Mouse (Mus musculus) layer of hippocampus, adult 2 months (tissue): ENCODE data around the gene Rgs12. TPM values are rescaled to one million over a fixed set of nuclear protein-coding genes. Genes with fewer than 3 reads are reported as not detected.

Experiments
- DNase-seq, 2 experiments: peaks; one replicate each; pipeline ENCODE4 v3.0.0; 2022; ENCODE audit warnings: low spot score in 2 of 2
- H3K27ac ChIP-seq: fragments of 200-600 bp; 2 replicates; pipeline ENCODE4 v1.8.1; 2022
- H3K4me3 ChIP-seq: fragments of 200-600 bp; 2 replicates; pipeline ENCODE4 v1.8.1; 2022; ENCODE audit warnings: mild to moderate bottlenecking
- CTCF ChIP-seq: fragments of 200-600 bp; conservative IDR thresholded peaks from 2 replicates; pipeline ENCODE4 v1.8.1; 2022; ENCODE audit warnings: antibody characterized with exemption, mild to moderate bottlenecking, moderate library complexity
- total RNA-seq, 2 experiments: library from RNA; stranded (reverse); gene quantifications; 2 replicates each; pipeline ENCODE4 v1.2.3; 2021

Gene Rgs12
- total RNA-seq, 2 experiments from 2014 or later, result 43.2 to 52.5 TPM

DNA sequence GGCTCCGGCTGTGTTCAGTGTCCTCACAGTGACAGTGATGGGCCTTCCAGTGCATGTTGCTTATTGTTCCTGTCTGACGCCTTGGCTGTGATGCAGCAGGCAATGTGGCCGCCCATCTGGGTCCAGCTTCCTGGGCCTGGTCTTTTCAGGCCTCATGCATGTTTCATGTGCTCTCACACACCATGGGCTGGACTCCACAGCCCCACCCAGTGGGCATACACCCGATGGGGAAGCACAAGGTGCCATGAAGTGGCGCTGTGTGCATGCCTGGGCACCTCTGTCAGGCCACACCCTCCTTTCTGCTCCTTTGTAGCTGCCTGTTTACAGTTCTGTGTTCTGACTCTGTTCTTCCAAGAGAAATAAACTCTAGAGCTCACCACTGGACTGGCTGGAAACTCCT lies 83.8 kb downstream of the Rgs12 start:
- DNase-seq, result no peak
- no peak overlapping the region for H3K27ac ChIP-seq
- TF ChIP-seq CTCF, result peak; percentile 59
- no peak overlapping the region for H3K4me3 ChIP-seq

DNA sequence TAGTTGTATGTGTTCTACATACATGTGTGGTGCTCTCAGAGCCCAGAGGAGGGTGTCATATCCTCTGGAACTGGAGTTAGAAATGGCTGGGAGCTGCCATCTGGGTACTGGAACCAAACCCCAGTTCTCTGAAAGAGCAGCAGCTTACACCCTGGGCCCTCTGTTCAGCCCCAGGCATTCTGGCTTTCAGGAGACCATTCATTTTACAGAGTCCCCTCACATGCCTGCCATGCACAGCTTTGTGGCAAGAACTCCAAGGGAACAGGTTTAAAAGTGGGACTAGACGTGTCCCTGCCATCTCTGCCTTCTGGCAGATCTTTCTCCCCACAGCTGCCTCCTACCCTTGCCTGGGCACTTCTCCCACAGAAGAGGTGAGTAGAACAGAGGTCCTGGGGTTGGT lies 84.4 kb downstream of the Rgs12 start:
- Histone ChIP-seq H3K4me3 (no peak overlapping the region), H3K27ac (no peak overlapping the region)
- no peak for DNase-seq
- TF ChIP-seq CTCF, result no peak

DNA sequence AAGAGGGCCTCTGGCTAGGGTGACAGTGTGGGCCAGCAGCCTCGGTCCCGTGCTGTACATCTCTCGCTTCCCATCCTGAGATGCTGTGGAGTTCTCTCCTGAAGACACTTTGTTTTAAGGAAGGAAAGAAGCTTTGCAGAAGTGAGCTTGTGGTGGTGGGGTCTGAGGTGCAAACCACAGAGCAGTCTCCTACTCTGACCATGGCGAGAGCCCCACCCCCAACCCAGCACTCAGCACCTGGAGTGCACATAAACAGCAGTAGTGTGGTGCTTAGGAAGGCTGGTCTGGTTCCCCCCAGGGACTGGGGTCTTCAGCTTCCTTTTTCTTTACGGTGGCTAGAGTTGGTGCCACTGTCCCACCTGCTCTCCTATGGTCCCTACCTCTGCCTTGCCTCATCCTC lies 85.9 kb downstream of the Rgs12 start:
- Histone ChIP-seq H3K4me3 (no peak overlapping the region), H3K27ac (no peak overlapping the region)
- DNase-seq, result no peak
- no peak for TF ChIP-seq CTCF

DNA sequence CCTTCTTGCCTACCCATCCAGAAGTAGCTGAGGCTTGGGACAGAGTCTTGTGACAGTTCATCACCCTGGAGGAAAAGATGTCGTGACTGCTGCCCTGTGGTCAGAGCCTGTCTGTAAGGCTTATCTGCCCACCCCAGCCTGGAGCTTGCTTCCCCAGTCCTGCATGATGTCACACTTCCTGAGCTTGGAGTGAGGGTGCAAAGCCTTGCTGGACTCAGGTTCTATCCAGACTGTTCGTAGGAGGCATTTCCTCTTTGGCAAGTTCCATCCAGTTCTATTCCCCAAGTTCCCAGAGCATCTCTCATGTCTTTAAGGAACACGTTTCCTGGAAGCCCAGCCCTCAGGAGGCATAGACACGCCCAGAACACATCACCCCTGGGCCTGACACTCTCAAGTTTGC lies 86.5 kb downstream of the Rgs12 start:
- DNase-seq, result no peak
- no peak overlapping the region; the same call in 1 of the 2 replicates for H3K27ac ChIP-seq
- H3K4me3 ChIP-seq, result no peak overlapping the region
- no peak for TF ChIP-seq CTCF

DNA sequence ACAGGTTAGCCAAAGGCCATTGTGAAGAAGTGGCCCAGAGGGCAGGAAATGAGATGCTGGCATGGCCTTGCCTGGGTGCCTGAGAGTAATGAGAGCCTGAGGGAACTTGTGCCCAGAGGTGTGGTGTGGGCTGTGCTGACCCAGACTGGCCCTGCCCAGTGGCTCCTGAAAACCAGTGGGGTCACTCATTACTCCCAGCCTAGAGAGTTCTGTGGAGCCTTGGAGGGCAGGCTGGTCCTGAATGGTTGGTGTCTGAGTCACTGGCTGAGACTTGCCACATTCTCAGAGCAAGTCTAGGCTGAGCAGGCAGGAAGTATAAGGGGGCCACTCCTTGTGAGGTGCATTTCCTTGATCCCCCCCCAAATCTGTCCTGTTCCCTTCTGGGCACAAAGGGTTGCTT lies 88.2 kb downstream of the Rgs12 start:
- Histone ChIP-seq H3K27ac (no peak overlapping the region), H3K4me3 (no peak overlapping the region)
- no peak for TF ChIP-seq CTCF
- DNase-seq, result no peak

DNA sequence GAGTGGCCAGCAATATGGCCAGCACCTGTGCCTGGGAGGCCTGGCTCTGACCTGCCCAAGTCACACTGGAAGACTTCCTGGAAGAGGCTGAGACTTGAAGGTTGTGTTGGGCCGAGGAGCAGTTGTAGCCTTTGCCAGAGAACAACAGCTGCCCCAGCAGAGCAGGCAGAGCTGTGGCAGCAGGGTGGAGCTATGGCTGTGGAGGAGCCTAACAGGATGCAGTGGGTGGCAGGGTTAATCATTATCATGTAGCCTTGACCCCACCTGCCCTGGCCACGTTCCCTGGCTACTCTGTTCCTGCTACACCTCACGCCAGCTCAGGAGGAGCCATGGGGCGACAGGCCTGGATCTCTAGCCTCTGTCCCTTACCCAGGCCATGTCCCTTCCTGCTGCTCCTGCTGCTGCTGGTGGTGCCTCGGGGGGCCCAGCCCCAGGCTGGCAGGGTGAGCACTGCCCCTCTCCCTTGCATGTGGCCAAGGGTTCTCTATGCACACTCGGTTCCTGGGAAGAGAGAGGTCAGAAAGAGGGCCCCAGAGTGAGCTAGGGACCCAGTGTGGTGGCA lies 92.1 kb downstream of the Rgs12 start, which contains the start of gene Hgfac:
Gene Hgfac (plus strand): TSS at position 242 of the 562 bp plus-strand sequence.
- no peak within 1 kb of the TSS for H3K27ac ChIP-seq
- no peak for DNase-seq
- TF ChIP-seq CTCF, result no peak
- H3K4me3 ChIP-seq, result no peak within 1 kb of the TSS

DNA sequence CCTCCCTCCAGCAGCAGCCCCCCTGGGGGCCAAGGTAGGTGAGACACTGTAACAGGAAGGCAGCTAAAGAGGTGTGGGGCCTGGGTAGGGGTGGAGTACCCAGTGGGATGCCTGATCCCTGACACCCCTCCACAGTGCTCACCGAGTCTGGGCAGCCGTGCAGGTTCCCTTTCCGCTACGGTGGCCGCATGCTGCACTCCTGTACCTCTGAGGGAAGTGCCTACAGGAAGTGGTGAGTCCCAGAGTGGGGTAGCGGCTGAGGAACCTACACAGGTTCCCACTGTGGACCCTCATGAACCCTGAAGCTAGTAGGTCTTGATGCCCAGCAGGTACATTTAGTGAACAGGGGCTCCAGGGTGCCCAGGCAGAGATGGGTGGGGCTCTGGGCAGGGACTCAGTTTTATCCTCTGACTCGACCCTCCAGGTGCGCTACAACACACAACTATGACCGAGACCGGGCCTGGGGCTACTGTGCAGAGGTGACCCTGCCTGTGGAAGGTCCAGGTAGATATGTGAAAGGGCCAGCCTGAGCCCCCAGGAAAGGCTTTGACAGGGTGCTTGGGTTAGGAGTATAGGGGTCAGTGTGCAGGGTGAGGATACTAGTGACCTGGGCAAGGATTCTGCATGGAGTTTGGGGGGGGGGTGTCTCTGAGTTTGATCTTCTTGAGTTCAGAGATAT lies 93.3 kb downstream of the Rgs12 start:
- no peak for DNase-seq
- no peak overlapping the region for H3K27ac ChIP-seq
- H3K4me3 ChIP-seq, result no peak overlapping the region
- TF ChIP-seq CTCF, result no peak

DNA sequence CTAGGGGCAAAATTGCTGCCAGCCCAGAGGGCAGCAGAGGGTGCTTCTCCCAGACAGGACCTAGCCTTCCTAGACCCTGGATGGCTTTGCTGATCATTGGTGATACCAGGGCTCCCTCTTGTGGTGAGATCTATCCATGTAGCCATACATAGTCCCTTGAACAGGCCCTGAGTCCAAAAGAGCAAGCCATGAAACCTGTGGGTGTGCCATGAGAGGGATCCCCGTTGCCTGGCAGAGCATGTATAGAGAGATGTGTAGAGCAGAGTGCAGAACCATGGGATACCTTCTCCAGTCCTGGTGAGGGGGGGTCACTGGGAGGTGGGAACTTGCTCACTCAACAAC lies 93.8 kb downstream of the Rgs12 start:
- Histone ChIP-seq H3K27ac (no peak overlapping the region), H3K4me3 (no peak overlapping the region)
- TF ChIP-seq CTCF, result peak; percentile 91
- peak; percentile 79 to 87 for DNase-seq

DNA sequence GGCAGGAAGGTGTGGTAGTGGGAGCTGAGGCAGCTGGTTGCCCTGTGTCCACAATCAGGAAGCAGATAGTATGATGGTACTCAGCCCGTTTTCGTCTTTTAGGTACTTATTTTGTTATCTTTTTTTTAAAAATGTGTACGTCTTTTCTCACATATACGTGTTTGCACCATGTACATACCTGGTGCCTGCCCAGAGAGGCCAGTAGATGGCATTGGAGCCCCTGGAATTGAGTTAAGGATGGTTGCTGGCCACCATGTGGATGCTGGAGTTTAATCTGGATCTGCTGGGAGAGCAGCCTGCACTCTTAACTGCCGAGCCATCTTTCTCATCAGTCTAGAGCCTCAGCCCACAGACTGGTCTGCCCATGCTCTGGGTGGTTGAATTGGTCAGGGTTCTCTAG lies 101.3 kb downstream of the Rgs12 start:
- DNase-seq, result no peak
- no peak overlapping the region for H3K27ac ChIP-seq
- peak; percentile 64 for TF ChIP-seq CTCF

DNA sequence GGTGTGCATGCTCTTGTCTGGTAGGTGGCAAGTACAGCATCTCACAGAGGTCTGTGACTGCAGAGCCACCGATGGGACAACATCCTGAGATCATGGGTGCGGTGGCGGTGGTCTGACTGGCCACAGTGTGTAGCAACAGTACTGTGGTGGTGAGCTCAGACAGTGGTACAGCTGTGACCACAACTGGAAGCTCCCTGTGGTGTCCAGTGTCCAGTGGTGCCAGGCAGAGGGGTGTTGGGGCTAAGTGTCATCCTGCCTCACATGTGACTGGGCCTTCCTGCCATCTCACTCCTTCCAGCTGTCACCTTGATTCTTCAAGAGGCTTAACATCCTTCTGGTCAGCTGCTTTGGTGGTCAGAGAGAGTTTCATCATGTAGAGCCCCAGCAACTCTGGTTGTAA lies 105.4 kb downstream of the Rgs12 start:
- TF ChIP-seq CTCF, result no peak
- no peak overlapping the region for H3K4me3 ChIP-seq

More for the DNA sequence above, 101.3 kb downstream of the Rgs12 start:
- no peak overlapping the region for H3K4me3 ChIP-seq

DNA sequence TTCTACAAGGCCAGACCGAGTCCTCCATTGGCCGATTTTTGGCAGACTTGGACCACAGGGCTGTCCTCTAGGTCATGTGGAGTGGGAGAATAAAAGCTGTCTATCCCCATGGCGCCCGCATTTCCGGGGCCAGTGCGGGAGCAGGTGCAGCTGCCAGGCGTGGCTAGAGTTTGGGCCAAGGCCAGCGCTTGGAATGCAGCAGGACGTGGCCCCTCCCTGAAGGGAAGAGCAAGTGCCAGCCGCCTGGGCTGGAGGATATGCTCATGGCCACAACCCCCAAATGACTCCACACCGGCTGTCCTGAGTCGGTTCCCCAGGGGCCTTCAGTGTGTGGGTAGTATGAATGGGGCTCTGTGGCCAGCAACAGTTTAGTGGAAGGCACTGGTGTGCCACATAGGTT lies 105.8 kb downstream of the Rgs12 start:
- Histone ChIP-seq H3K27ac (no peak overlapping the region), H3K4me3 (no peak overlapping the region)
- no peak for TF ChIP-seq CTCF
- DNase-seq, result no peak

More for the DNA sequence above, 105.4 kb downstream of the Rgs12 start:
- no peak overlapping the region for H3K27ac ChIP-seq
- no peak for DNase-seq

DNA sequence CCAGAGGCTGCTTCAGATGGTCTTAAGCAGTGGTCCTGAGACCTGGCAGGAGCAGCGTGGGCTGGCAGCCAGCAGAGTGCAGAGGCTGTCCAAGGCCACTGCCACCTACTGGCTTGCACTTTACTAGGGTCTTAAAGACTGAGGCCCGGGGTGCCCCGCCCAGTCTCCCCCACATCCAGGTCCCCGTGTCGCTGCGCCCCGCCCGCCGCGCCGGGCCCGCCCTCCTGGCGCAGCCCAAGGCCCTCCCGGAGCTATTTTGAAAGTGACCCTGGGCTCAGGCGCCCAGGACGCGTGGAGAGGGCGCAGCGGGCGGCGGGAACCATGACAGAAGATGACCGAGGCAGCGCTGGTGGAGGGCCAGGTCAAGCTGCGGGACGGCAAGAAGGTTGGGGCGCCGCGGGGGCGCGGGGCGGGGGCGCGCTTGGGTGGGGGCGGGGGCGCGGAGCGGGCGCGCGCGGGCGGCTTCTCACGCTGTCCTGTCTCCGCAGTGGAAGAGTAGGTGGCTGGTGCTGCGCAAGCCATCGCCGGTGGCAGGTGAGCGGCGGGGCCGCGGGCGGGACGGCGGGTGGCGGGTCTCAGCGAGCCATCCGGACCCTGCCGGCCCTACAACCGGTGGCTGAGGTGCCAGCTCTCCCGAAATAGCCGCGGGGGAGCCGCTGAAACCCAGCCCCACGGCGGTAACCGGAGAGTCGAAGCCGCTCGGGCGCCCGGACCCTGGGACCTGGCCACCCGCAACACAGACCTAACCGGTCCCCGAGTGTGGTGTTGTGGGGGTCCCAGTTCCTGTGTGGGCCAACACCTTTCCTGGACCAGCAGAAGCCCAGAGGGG lies 107.6 kb downstream of the Rgs12 start, which contains the start of gene Dok7:
Gene Dok7 (plus strand): TSS at position 163 of the 829 bp plus-strand sequence.
- DNase-seq, result peak; percentile 40 to 43
- Histone ChIP-seq H3K4me3 (peak within 1 kb of the TSS; percentile 63), H3K27ac (peak within 1 kb of the TSS; percentile 91)
- TF ChIP-seq CTCF, result peak; percentile 65

DNA sequence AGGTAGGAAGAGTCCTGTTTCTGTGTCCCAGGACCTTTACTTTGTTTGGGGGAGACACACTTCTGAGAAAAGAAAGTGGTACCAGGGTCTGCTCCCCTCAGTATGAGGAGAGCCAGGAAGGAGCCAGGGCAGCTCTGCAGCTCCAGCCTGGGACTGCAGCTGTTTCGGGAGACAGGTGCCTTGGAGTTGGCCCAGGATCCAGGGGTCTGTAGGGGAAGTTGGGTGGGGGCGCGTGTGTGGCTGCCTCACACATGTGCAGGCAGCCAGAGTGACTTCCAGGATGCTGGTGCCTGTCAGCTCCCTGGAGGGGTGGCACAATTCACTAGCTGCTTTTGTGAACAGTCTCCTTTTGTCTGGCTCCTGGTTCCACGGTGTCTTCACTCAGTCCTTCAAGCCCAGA lies 108.3 kb downstream of the Rgs12 start:
- no peak for TF ChIP-seq CTCF
- DNase-seq, result no peak
- H3K27ac ChIP-seq, result peak overlapping the region; percentile 91
- peak overlapping the region; percentile 63 for H3K4me3 ChIP-seq
